Mouse (Mus musculus): ENCODE measurements at regions not wholly inside any gene's neighbourhood (a gene's known extent, or its start where the extent isn't known, plus 50 kb on each side); places are given as distances from the start of the nearest gene placed in this dataset.

DNA sequence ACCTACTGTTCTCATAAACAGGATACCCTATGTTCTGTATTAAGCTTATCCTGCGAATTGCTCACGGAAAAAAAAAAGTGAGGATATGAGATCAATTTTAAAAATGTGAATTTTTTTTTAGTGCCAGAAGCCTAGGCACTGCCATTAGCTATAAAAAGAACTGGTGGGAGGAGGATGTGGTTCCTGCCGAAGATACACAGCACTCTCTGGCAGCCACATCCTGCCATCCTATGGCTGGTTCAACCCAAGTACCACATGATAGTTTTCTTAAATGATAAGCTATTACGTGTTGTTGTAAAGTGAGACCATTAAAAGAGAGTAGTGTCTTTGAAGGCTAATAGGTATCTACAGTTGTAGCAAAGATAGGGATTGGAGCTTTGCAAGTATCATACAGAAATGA is 58.2 kb upstream of the Ppp3ca start:
- DNase-seq (ENCODE audit: low spot score in 2 of 2), result peak in 1 of 2 experiments; percentile 14

DNA sequence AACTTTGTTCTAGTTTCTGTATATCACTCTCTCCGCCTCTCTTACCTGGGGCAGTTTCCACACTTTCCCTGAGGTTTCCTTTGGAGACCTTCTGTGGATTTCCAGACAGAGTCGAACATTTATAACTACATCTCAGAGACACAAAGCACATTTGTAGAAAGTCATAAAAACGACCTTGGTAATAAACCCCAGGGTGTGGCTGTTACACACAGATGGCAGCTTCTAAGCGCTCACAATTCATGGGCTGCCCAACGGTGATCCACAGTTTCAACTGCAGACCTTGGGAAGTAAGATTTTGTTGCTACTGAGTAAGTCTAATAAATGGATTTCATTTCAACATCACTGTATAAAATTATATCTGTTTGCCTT is 59.4 kb upstream of the Ppp3ca start:
- no peak for DNase-seq (ENCODE audit: low spot score in 2 of 2)

- peak in 1 of 2 experiments; percentile 5 for DNase-seq (ENCODE audit: low spot score in 2 of 2)
Measured at GRCm38 (mm10) chr3:136609855-136610555, 59.9 kb upstream of the Ppp3ca start.

DNA sequence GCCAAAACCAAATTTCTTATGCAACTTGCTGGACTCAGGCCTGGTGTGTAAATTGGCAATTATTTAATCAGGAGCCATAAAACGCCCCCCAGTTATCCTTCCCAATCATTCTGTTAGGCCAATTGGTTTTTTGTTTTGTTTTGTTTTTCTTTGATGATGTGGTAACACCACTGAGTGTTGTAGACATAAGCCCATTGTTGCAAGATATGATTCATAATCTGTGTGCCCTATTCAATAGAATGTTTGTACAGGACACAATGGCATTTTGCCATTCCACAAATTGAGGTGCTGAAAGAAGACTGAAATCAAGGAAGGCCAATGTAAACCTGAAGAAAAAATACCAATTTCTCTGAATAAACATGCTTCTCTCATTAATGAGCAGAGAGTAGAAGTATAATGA is 68.2 kb upstream of the Ppp3ca start:
- DNase-seq (ENCODE audit: low spot score in 2 of 2), result no peak

DNA sequence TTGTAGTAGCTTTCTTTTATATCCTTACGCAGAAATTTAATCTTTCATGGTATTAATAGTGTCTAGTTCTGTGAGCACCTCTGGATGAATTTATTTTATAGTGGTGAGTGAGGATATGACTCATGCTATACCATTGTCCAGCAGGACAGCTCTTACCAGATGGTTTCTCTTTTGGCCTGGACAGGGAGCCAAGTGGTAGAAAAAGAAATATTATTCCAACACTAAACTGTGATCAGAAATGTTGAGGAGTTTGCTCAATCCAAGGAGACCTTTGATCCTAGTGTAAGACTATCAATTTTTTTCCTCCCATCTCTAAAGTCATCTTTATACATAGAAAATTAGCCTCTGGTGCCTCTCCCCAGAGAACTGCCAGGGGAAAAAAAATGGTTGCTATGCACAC is 86.0 kb upstream of the Ppp3ca start:
- no peak for DNase-seq (ENCODE audit: low spot score in 2 of 2)

DNA sequence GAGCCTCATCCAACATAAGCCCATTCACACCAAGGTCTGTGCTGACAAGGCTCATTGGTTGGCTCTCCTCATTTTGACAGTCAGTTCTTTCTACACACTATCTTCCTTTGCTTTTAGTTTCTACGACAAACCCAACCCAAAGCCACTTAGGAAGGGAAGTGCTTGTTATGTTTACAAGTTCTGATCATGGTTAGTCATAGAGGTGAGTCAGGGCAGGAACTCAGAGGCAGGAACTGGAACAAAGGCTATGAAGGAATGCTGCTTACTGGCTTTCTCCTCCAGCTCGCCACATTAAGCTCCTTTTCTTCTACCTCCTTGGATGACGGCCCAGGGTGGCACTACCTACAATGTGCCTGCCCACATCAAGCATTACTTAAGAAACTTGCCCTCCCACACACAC is 91.9 kb upstream of the Ppp3ca start:
- no peak for DNase-seq (ENCODE audit: low spot score in 2 of 2)

DNA sequence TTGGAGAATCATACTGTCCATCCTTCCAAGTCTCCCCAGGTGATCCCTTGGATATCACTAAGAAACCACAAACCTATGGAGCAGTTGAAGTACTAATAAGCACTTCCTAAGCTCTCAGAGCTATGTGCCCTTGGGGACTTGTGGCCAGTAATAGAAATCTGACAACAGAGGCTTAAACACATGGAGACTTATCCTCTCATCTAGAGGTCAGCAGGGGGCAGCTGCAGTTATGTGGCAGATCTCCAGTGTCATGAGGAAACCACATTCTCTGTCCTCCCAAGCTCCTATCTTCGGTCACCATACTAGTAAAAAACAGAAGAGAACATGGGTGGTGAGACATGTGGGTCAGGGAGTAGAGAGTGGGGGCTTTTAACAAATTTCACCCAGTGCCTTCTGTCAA is 99.4 kb upstream of the Ppp3ca start:
- DNase-seq (ENCODE audit: low spot score in 2 of 2), result no peak

DNA sequence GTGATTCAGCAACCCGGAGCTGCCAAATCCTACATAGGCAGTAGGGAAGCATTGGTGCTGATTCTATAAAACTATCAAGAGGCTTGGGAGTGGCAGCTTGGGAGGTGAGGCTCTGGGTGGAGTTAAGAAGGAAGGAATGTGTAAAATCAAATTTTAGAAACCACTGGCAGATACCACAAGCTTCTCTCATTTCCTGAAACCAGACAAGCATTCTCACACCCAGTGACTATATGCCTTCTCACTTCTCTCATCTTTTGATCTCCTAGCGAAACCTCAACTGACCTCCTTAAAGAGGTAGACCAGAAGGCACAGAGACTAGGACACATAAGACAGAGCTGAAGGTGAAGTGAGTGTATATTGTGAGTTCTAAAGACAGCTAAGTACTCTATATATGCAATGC is 113.4 kb upstream of the Ppp3ca start:
- no peak for DNase-seq (ENCODE audit: low spot score in 2 of 2)

- no peak for DNase-seq (ENCODE audit: low spot score in 2 of 2)
Measured at GRCm38 (mm10) chr3:136549471-136549870, 120.5 kb upstream of the Ppp3ca start.

DNA sequence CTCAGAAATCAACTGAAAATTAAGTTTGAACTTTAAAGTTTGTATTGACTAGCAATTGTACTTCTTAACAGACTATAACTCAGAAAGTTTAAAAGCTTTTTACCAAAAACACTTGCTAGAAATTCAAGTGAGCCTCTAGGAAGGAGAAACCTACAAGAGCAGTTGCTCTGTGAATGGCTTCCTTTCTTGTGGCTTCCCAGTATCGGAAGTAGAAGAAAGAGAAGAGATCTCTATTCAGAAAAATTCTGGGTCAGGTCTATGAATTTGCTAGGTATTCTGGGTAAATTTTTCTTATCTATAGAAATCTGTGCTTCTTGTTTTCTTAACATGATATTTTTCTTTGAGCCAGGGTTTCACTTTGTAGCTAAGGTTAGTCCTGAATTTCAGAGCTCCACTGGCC is 138.3 kb upstream of the Ppp3ca start:
- no peak for DNase-seq (ENCODE audit: low spot score in 2 of 2)

DNA sequence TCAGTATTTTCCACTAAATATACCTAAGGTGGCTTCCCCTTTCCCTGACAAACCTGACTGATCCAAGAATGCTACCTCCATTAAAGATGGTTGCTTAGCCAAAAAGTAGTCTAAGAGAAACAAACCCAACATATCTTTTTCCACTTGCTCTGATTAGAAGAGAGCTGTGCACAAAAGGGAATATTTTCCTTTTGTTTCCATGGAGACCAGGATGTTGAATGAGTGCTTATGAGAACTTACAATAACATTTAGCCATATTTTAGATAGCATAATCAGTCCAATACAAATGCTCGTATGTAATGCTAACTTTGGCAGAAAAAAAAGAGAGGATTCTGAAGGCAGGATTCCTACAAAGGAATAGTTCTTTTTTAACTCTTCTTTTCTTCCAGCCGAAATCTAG is 161.3 kb upstream of the Ppp3ca start:
- no peak for DNase-seq (ENCODE audit: low spot score in 2 of 2)

GRCm38 (mm10) chr3:136507070-136507469 is 162.9 kb upstream of the Ppp3ca start:
- no peak for DNase-seq (ENCODE audit: low spot score in 2 of 2)

DNA sequence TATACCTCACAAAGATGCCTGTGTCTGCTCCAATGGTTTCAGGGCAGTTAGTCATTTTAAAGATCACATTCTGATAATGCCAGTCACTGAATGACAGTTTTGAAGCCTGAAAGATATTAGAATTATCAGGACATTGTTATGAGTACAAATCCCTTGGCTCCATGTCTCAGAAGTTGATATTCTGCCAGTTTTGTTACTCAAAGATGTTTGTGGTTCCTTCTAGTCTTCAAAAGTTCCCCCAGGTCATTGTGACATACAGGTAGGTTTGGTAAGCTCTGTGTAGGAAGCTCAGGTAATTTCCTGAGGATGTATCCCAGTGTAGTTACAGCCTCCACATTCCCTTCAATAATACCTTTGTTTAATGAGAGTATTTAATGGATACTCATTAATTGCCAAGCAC is 169.0 kb upstream of the Bank1 start:
- no peak for DNase-seq (ENCODE audit: low spot score in 2 of 2)

GRCm38 (mm10) chr3:136491683-136492082 is 165.8 kb upstream of the Bank1 start:
- no peak for DNase-seq (ENCODE audit: low spot score in 2 of 2)

- DNase-seq (ENCODE audit: low spot score in 2 of 2), result no peak
Measured at GRCm38 (mm10) chr3:136471693-136472092, 145.8 kb upstream of the Bank1 start.

DNA sequence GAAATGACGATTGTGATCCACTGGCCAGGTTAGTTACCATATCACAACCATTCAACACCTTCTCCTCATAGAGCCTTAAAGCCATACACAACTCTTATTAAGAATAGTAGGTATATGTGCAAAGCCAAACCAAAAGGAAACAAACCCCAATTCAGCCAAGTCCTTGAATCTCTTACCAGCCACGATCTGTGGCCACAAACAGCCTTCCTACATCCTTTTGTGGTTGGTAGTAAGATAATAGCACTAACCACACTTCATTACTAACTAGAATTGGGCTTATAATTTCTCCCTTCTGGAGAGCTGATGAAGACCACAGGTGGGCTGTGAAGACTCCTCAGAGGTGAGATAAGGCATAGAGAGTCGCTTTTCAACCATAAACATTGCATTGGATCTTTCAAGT is 136.9 kb upstream of the Bank1 start:
- no peak for DNase-seq (ENCODE audit: low spot score in 2 of 2)

- DNase-seq (ENCODE audit: low spot score in 2 of 2), result peak; percentile 40 to 78
Measured at GRCm38 (mm10) chr3:136456471-136457117, 130.7 kb upstream of the Bank1 start.

- no peak for DNase-seq (ENCODE audit: low spot score in 2 of 2)
Measured at GRCm38 (mm10) chr3:136455651-136456470, 130.0 kb upstream of the Bank1 start.

- no peak for DNase-seq (ENCODE audit: low spot score in 2 of 2)
Measured at GRCm38 (mm10) chr3:136454967-136455366, 129.1 kb upstream of the Bank1 start.

DNA sequence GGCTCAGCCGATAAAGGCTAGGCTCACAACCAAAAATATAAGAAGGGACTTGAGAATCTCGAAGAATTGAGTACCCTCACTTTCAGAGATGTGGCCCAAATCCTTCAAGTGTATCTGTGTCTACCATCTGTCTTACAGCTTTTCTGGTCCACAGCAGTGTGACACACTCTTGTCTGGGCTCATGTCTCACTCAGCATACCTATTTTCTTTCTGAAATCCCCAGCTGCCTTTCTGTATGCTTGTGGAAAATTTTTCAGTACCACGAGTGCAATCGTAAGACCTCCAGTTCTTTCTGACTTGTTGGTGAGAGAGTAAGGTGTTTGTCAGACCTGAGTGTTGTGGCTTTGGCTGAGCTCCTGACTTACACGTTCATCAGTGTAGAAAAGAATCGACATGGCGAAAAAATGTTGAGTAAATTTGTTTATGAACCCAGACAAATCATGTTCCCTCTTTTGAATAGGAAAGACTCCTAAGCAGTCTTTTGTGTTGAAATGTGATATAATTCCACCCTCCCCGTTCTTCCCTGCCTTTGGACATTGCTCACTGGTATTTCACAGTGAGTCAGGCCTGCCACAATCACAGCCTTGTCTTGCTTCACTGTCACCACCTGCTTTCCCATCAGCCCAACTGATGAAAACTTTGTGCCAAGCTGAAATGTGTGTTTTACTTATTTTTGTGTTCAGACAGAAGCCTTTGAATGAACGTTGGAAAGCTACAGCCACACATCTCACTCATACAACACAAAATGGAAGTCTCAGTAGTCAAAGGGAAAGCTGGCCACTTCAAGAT is 125.3 kb upstream of the Bank1 start:
- no peak for DNase-seq (ENCODE audit: low spot score in 2 of 2)

GRCm38 (mm10) chr3:136450361-136450895 is 124.6 kb upstream of the Bank1 start:
- no peak for DNase-seq (ENCODE audit: low spot score in 2 of 2)

Measured in layer of hippocampus, adult 18-20 months (tissue).